Comparison of ENCODE assay signal across 10 mouse cellular contexts in genomic region chr3:9546882-9547620, GRCm38 (mm10).
A peak's percentile ranks its signal among the peaks of the same experiment; 100 is the strongest.
DNase-seq lines count a peak whose midpoint lies in the region; ATAC-seq and TF ChIP-seq lines count a peak whose summit lies in the region.
"Had no signal": no experiment of that assay in that cellular context is flagged by ENCODE, and none has a peak within 500 bp of the region (broad histone marks: within the 10 kb centered on the region; RNA-seq: fewer than 3 reads in every experiment).

No protein-coding gene starts in this region.

- H3K4me3 ChIP-seq in heart, embryonic 10.5 days: no peak overlapping the region
- H3K4me3 ChIP-seq in embryonic facial prominence, embryonic 14.5 days (ENCODE audit: low read depth, low read length): no peak overlapping the region
- no peak overlapping the region for H3K4me3 ChIP-seq in liver, embryonic 14.5 days (ENCODE audit: insufficient read depth in 1 of 2, low read depth in 2 of 2, low read length in 2 of 2)
- H3K4me3 ChIP-seq: limb, embryonic 12.5 days; stomach, embryonic 15.5 days had no signal

- H3K9me3 ChIP-seq in heart, embryonic 10.5 days: no peaks in the 10 kb centered on the region
- no peaks in the 10 kb centered on the region for H3K9me3 ChIP-seq in embryonic facial prominence, embryonic 14.5 days (ENCODE audit: control insufficient read depth, low read length)
- H3K9me3 ChIP-seq in liver, embryonic 14.5 days (ENCODE audit: control insufficient read depth, low read length): no peaks in the 10 kb centered on the region
- H3K9me3 ChIP-seq: limb, embryonic 12.5 days; stomach, embryonic 15.5 days had no signal

- no peak for TF ChIP-seq CTCF in liver, embryonic 14.5 days (IDR thresholded peaks at IDR 0.05; ENCODE audit: low read depth)

- WGBS in heart, embryonic 10.5 days: 27% methylated on average over 15 of the region's 15 CpGs
- WGBS in embryonic facial prominence, embryonic 14.5 days: 33% methylated on average over 15 of the region's 15 CpGs
- 19% methylated on average over 15 of the region's 15 CpGs for WGBS in liver, embryonic 14.5 days (ENCODE audit: insufficient replicate concordance)

- DNase-seq in heart, embryonic 10.5 days (ENCODE audit: low spot score): peak; percentile 81
- no peak for DNase-seq in heart, adult 9 months (ENCODE audit: low spot score in 2 of 2)
- DNase-seq in 416B (ENCODE audit: low read depth): peak; percentile 31
- peak; percentile 66 for DNase-seq in embryonic facial prominence, embryonic 14.5 days (ENCODE audit: low spot score)
- DNase-seq in liver, embryonic 14.5 days (ENCODE audit: low read depth in 3 of 3, low spot score in 3 of 3): no peak
- DNase-seq in adrenal gland, adult (ENCODE audit: inconsistent age in 2 of 2, low spot score in 1 of 2): no peak
- DNase-seq in gastrocnemius, adult 18-20 months (ENCODE audit: low spot score): no peak
- DNase-seq in left cerebral cortex, postnatal 14 days (ENCODE audit: low spot score in 2 of 2): no peak

- intact Hi-C loops in left cerebral cortex, postnatal 14 days (cut with DNase I): no loop called here

- peaks cover 46% of the 10 kb centered on the region for H3K4me1 ChIP-seq in heart, embryonic 10.5 days
- H3K4me1 ChIP-seq in embryonic facial prominence, embryonic 14.5 days (ENCODE audit: control insufficient read depth, insufficient read depth, low read length): peaks cover 21% of the 10 kb centered on the region
- H3K4me1 ChIP-seq in liver, embryonic 14.5 days (replicated peaks; ENCODE audit: control insufficient read depth in 2 of 2, insufficient read depth in 2 of 2, low read length in 1 of 2): peaks cover 7 to 24% of the 10 kb centered on the region in 2 experiments

- no peak overlapping the region for H3K9ac ChIP-seq in embryonic facial prominence, embryonic 14.5 days (ENCODE audit: low read depth, low read length)
- H3K9ac ChIP-seq in liver, embryonic 14.5 days (replicated peaks): no peak overlapping the region; the same call in 1 of the 2 replicates
- H3K9ac ChIP-seq: limb, embryonic 12.5 days; stomach, embryonic 15.5 days had no signal

- peak overlapping the region; percentile 60 for H3K27ac ChIP-seq in heart, embryonic 10.5 days
- H3K27ac ChIP-seq in embryonic facial prominence, embryonic 14.5 days (replicated peaks; ENCODE audit: low read depth, low read length): no peak overlapping the region
- H3K27ac ChIP-seq in liver, embryonic 14.5 days: no peak overlapping the region
- H3K27ac ChIP-seq: stomach, embryonic 15.5 days had no signal

- no peaks in the 10 kb centered on the region for H3K27me3 ChIP-seq in heart, embryonic 10.5 days (ENCODE audit: insufficient read depth, poor library complexity, severe bottlenecking)
- H3K27me3 ChIP-seq in embryonic facial prominence, embryonic 14.5 days (replicated peaks; ENCODE audit: control insufficient read depth, insufficient read depth, low read length): no peaks in the 10 kb centered on the region
- H3K27me3 ChIP-seq in liver, embryonic 14.5 days (ENCODE audit: control insufficient read depth, insufficient read depth, low read length): no peaks in the 10 kb centered on the region
- H3K27me3 ChIP-seq: limb, embryonic 12.5 days; stomach, embryonic 15.5 days had no signal

- H3K4me2 ChIP-seq in embryonic facial prominence, embryonic 14.5 days (ENCODE audit: low read depth, low read length): 0 out of 2 replicates have a peak overlapping the region, but pooled peaks have one; percentile 1
- peak overlapping the region; percentile 43 for H3K4me2 ChIP-seq in liver, embryonic 14.5 days (ENCODE audit: low read depth)
- H3K4me2 ChIP-seq: limb, embryonic 12.5 days; stomach, embryonic 15.5 days had no signal

- H3K36me3 ChIP-seq in heart, embryonic 10.5 days: no peaks in the 10 kb centered on the region
- H3K36me3 ChIP-seq in embryonic facial prominence, embryonic 14.5 days (ENCODE audit: control insufficient read depth, insufficient read depth, low read length): no peaks in the 10 kb centered on the region
- no peaks in the 10 kb centered on the region for H3K36me3 ChIP-seq in liver, embryonic 14.5 days (replicated peaks; ENCODE audit: control insufficient read depth, insufficient read depth, low read depth)
- H3K36me3 ChIP-seq: limb, embryonic 12.5 days; stomach, embryonic 15.5 days had no signal

- ATAC-seq in embryonic facial prominence, embryonic 14.5 days (ENCODE audit: low read depth): no peak
- peak; percentile 44; the same call in 1 of the 2 replicates for ATAC-seq in liver, embryonic 14.5 days (ENCODE audit: insufficient read depth)

- no peak for TF ChIP-seq EP300 in liver, embryonic 14.5 days (IDR thresholded peaks at IDR 0.05; ENCODE audit: low read depth)

Comparison
In these comparisons a context has a peak if more than half of its experiments do, and no peak if none do; other contexts are left out.
1. DNase-seq: peak in heart, embryonic 10.5 days (single experiment), 416B (single experiment) and embryonic facial prominence, embryonic 14.5 days (single experiment); none in heart, adult 9 months (0 of 2), liver, embryonic 14.5 days (0 of 3), adrenal gland, adult (0 of 2), gastrocnemius, adult 18-20 months (single experiment) and left cerebral cortex, postnatal 14 days (0 of 2).